Mouse (Mus musculus) hindbrain, embryonic 16.5 days (tissue): ENCODE measurements around the gene Fkbp7. TPM values are rescaled to one million over a fixed set of nuclear protein-coding genes. Genes with fewer than 3 reads are reported as not detected.

Source experiments
- ATAC-seq: fragments of 200-750 bp; cut with Nextera tagmentation; 2 replicates; pipeline ENCODE4 v1.8.0; 2017; ENCODE audit warnings: moderate TSS enrichment, moderate library complexity
- H3K27ac ChIP-seq: fragments of 300-500 bp; sonication (generic); 2 replicates; pipeline ENCODE4 v1.5.1; 2014; ENCODE audit warnings: low read depth, mild to moderate bottlenecking, control low read depth, low read length, moderate library complexity
- H3K27me3 ChIP-seq: fragments of 300-500 bp; sonication (generic); replicated peaks from 2 replicates; pipeline ENCODE4 v1.6.1; 2014; ENCODE audit warnings: low read length; ENCODE audit not compliant: control insufficient read depth, insufficient read depth
- H3K36me3 ChIP-seq: fragments of 300-500 bp; sonication (generic); 2 replicates; pipeline ENCODE4 v1.6.1; 2014; ENCODE audit warnings: mild to moderate bottlenecking, low read length, moderate library complexity, mixed read lengths; ENCODE audit not compliant: control insufficient read depth, insufficient read depth
- H3K4me1 ChIP-seq: fragments of 300-500 bp; sonication (generic); 2 replicates; pipeline ENCODE4 v1.6.1; 2014; ENCODE audit warnings: low read depth, low read length; ENCODE audit not compliant: control insufficient read depth, insufficient read depth
- H3K4me2 ChIP-seq: fragments of 300-500 bp; sonication (generic); 2 replicates; pipeline ENCODE4 v1.6.1; 2014; ENCODE audit warnings: mild to moderate bottlenecking, low read length, control low read depth, moderate library complexity
- H3K4me3 ChIP-seq: fragments of 300-500 bp; sonication (generic); 2 replicates; pipeline ENCODE4 v1.5.1; 2014; ENCODE audit warnings: mild to moderate bottlenecking, low read length, control low read depth, moderate library complexity
- H3K9ac ChIP-seq: fragments of 300-500 bp; sonication (generic); 2 replicates; pipeline ENCODE4 v1.6.1; 2014; ENCODE audit warnings: low read depth, mild to moderate bottlenecking, control low read depth, low read length, moderate library complexity
- H3K9me3 ChIP-seq: fragments of 300-500 bp; sonication (generic); 2 replicates; pipeline ENCODE4 v1.6.1; 2014; ENCODE audit warnings: mild to moderate bottlenecking, low read length, moderate library complexity; ENCODE audit not compliant: control insufficient read depth
- WGBS: fragments of 180-500 bp; shearing (Covaris S2); extraction: QIAGEN DNeasy Blood & Tissue Kit; methylation state at CpG from one replicate; pipeline ENCODE4 v1.1.7; 2014; 5-methylcytosine and 5-hydroxymethylcytosine counted together
- polyA plus RNA-seq: library from polyadenylated mRNA; unstranded; fragments of >200 nt; fragmentation: Nextera tagmentation; extraction: Ambion mirVana; gene quantifications from 2 replicates; pipeline ENCODE4 v1.2.1, GENCODE M21; 2015

Gene Fkbp7
- polyA plus RNA-seq, 1 experiment from 2014 or later, result 12.7 TPM

DNA sequence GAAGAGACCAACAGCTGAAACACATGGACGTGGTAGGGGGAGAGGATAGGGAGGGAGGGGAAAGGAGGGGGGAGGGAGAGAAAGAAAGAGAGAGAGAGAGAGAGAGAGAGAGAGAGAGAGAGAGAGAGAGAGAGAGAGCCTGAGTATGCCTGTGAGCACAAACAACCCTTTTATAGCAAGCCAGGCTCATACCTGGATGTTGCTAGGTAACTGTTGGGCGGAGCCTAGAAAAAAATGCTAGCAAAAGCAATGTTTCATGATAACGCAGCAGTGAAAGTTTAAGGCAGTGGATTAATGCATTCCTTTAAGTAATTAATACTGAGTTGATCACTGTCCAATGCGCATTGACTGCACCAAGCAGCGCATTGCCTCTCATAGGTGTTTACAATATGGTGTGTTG lies 18.3 kb downstream of the Fkbp7 start:
- ATAC-seq, result no peak
- H3K27ac ChIP-seq, result no peak overlapping the region
- 79% methylated on average over 5 of the region's 5 CpGs for WGBS

GRCm38 (mm10) chr2:76653070-76653469 lies 19.8 kb downstream of the Fkbp7 start:
- H3K27me3 ChIP-seq, result no peaks in the 10 kb centered on the region
- H3K36me3 ChIP-seq, result no peaks in the 10 kb centered on the region
- WGBS, result 97% methylated on average over 4 of the region's 4 CpGs
- H3K9ac ChIP-seq, result no peak overlapping the region
- peaks cover 6% of the 10 kb centered on the region; the same call in 1 of the 2 replicates for H3K4me1 ChIP-seq
- no peak for ATAC-seq
- no peak overlapping the region for H3K4me3 ChIP-seq
- no peak overlapping the region for H3K4me2 ChIP-seq
- H3K9me3 ChIP-seq, result no peaks in the 10 kb centered on the region
- no peak overlapping the region for H3K27ac ChIP-seq

More for the DNA sequence above, 18.3 kb downstream of the Fkbp7 start:
- H3K4me3 ChIP-seq, result no peak overlapping the region
- no peak overlapping the region for H3K4me2 ChIP-seq
- no peaks in the 10 kb centered on the region for H3K36me3 ChIP-seq
- H3K9ac ChIP-seq, result no peak overlapping the region
- H3K9me3 ChIP-seq, result no peaks in the 10 kb centered on the region
- no peaks in the 10 kb centered on the region for H3K27me3 ChIP-seq
- H3K4me1 ChIP-seq, result no peaks in the 10 kb centered on the region

DNA sequence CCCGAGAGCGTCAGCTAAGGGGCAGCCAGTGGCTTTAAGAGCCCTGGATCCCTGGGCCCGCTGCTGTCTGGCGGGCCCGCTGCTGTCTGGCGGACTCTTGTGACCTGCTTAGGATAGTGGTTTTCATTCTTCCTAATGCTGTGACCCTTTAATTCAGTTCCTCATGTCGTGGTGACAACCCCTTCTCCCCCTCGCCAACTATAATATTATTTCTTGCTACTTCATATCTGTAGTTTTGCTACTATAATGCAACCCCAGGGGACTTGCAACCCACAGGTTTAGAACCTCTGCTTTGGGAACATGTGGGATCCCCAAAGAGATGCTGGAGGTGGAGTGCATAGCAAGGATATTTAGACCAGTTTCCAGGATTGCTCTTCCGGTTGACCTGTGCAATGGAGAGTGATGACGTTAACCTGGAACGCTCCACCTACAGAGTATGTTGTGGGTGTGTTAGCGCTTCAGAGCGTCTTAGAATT lies 24.2 kb downstream of the Fkbp7 start:
- WGBS, result 34% methylated on average over 13 of the region's 13 CpGs
- ATAC-seq, result peak; percentile 41
- no peaks in the 10 kb centered on the region for H3K27me3 ChIP-seq

DNA sequence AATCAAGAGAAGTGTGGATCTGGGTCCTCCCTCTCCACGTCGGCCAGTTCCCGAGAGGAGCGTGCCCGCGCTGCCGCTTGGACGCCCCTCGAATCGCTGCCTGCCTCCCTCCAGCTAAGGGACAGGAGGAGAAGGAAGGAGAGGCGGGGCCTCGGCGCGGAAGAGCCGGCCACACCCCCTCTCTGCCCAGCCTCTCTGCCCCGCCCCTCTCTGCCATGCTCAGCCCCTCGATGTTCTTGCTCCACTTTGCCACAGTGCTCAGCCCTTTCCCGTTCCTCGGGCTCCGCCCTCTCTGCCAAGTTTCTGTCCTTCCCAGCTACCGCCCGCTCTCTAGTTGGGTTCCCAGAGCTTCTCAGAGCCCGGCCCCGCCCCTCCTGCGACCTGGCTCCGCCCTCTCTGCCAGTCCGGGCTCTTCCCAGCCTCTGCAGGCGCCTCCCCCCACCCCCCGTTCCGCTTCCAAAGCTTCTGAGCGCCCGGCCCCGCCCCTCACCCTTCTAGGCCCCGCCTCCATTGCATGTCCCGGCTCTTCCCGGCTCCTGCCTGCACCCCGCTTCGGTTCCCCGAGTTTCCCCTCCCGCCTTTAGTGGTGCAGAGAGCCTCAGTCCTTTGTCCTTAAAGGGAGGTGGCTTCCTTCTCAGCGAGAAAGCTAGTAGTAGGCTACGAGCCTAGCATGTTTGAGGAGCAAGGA lies 24.9 kb downstream of the Fkbp7 start, which contains the start of the genes Prkra and Pjvk:
Gene Prkra (minus strand): TSS at position 133 of the 688 bp plus-strand sequence.
Gene Pjvk (plus strand): TSS at position 594 of the 688 bp plus-strand sequence.
- H3K4me2 ChIP-seq, result peak within 1 kb of the TSS; percentile 70
- no peaks in the 10 kb centered on the region for H3K36me3 ChIP-seq
- H3K9me3 ChIP-seq, result no peaks in the 10 kb centered on the region
- no peaks in the 10 kb centered on the region for H3K27me3 ChIP-seq
- peak within 1 kb of the TSS; percentile 85 for H3K9ac ChIP-seq
- under 1% methylated on average over 41 of the region's 42 CpGs for WGBS
- peak within 1 kb of the TSS; percentile 92 for H3K27ac ChIP-seq
- peak; percentile 98 for ATAC-seq
- H3K4me3 ChIP-seq, result peak within 1 kb of the TSS; percentile 75
- H3K4me1 ChIP-seq, result peaks cover 13% of the 10 kb centered on the region

More for the DNA sequence above, 24.2 kb downstream of the Fkbp7 start:
- Histone ChIP-seq H3K9me3 (no peaks in the 10 kb centered on the region), H3K4me1 (peaks cover 13% of the 10 kb centered on the region), H3K9ac (peak overlapping the region; percentile 67), H3K36me3 (no peaks in the 10 kb centered on the region), H3K4me2 (peak overlapping the region; percentile 70), H3K4me3 (peak overlapping the region; percentile 75), H3K27ac (peak overlapping the region; percentile 92)

DNA sequence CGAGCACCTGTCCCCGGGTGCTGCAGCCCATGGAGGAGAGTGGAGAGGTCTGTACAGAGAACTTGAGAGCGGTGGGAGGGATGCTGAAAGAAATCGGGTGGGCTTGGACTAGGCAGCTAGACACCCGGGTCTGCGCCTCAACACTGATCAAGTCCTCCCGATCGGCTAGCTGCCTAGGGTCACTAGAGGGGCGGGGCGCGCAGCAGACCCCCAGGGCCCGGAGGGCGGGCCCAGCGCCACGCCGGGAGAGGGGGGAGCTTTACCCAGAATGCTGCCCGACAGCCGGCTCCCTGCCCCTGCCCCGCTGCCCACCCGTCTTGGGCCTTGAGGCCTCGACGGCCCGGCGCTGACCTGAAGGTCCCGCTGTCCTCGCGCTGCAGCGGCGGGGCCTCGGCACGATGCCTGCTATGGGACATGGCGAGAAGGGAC lies 25.5 kb downstream of the Fkbp7 start:
- no peaks in the 10 kb centered on the region for H3K36me3 ChIP-seq
- WGBS, result 0% methylated on average over 19 of the region's 32 CpGs
- ATAC-seq, result peak; percentile 69

DNA sequence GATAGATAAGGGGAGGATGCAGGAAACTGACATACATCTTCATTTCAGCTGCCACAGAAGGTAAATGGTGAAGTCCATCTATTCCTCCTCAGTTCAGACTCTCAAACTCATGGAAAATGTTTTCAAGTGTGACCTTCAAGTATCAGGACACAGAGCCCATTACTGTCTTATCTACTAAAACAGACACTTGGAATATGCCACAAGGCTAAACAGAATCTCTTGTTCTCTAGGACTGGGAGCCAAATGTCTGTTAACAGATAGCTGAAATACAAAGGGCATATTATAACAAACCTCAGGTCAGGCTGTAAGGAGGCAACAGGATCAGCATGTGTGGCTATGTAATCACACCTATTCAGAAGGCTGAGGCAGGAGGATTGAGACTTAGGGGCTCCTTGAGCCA lies 29.1 kb downstream of the Fkbp7 start:
- Histone ChIP-seq H3K9me3 (no peaks in the 10 kb centered on the region), H3K4me1 (peaks cover 11% of the 10 kb centered on the region), H3K4me2 (no peak overlapping the region), H3K4me3 (no peak overlapping the region), H3K9ac (no peak overlapping the region), H3K27me3 (no peaks in the 10 kb centered on the region), H3K36me3 (peaks cover 6% of the 10 kb centered on the region; the same call in 1 of the 2 replicates), H3K27ac (no peak overlapping the region)
- no peak for ATAC-seq

More for the DNA sequence above, 25.5 kb downstream of the Fkbp7 start:
- Histone ChIP-seq H3K9me3 (no peaks in the 10 kb centered on the region), H3K4me2 (peak overlapping the region; percentile 70), H3K4me1 (peaks cover 13% of the 10 kb centered on the region), H3K27me3 (no peaks in the 10 kb centered on the region), H3K27ac (peak overlapping the region; percentile 92), H3K4me3 (peak overlapping the region; percentile 75), H3K9ac (peak overlapping the region; percentile 85)

- Histone ChIP-seq H3K4me1 (no peaks in the 10 kb centered on the region), H3K4me3 (no peak overlapping the region), H3K36me3 (peaks cover 27% of the 10 kb centered on the region), H3K9ac (no peak overlapping the region), H3K4me2 (no peak overlapping the region), H3K27ac (no peak overlapping the region), H3K9me3 (no peaks in the 10 kb centered on the region), H3K27me3 (no peaks in the 10 kb centered on the region)
- WGBS, result 99% methylated on average over 2 of the region's 2 CpGs
- no peak for ATAC-seq
These were observed 33.3 kb downstream of the Fkbp7 start for GRCm38 (mm10) chr2:76639637-76640036.

DNA sequence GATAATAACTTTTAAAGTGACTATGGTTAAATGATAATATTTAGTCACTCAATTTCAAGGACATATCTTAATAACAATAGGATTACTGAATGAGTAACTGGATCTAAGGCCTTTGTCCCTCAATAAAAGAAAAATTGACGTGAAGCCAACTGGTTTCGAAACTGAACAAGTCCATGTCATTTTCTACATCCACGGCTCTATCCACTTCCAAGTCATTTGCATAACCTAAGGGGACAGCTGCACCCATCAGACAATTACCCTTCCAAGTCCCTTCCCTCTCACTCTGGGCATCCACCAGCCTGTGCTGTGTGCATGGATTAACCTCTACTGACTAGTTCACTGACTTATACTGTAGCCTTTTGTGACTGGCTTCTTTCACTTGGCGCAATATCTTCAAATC lies 41.3 kb downstream of the Fkbp7 start:
- Histone ChIP-seq H3K9me3 (no peaks in the 10 kb centered on the region), H3K27me3 (no peaks in the 10 kb centered on the region), H3K36me3 (peaks cover 68% of the 10 kb centered on the region), H3K27ac (no peak overlapping the region), H3K4me3 (no peak overlapping the region), H3K4me2 (no peak overlapping the region), H3K4me1 (no peaks in the 10 kb centered on the region), H3K9ac (no peak overlapping the region)
- 78% methylated on average over 4 of the region's 4 CpGs for WGBS
- ATAC-seq, result no peak

- Histone ChIP-seq H3K9me3 (no peaks in the 10 kb centered on the region), H3K36me3 (peaks cover 60% of the 10 kb centered on the region), H3K27me3 (no peaks in the 10 kb centered on the region), H3K27ac (no peak overlapping the region), H3K9ac (no peak overlapping the region), H3K4me2 (no peak overlapping the region), H3K4me1 (no peaks in the 10 kb centered on the region), H3K4me3 (no peak overlapping the region)
- no peak for ATAC-seq
- WGBS, result 96% methylated on average over 12 of the region's 12 CpGs
These were observed 42.6 kb downstream of the Fkbp7 start for GRCm38 (mm10) chr2:76630293-76630692.
